Mouse (Mus musculus) testis, adult 2 months (tissue): Measurements from ENCODE around the gene Reep6. TPM values are rescaled to one million over a fixed set of nuclear protein-coding genes. Genes with fewer than 3 reads are reported as not detected.

Source experiments
- H3K27ac ChIP-seq: fragments of 200-500 bp; 2 replicates; pipeline ENCODE4 v1.5.1; 2012; ENCODE audit warnings: low read depth, low read length; ENCODE audit not compliant: control insufficient read depth, insufficient read depth
- H3K27me3 ChIP-seq: fragments of 200-500 bp; 2 replicates; pipeline ENCODE4 v1.6.1; 2012; ENCODE audit warnings: mild to moderate bottlenecking, low read length, moderate library complexity; ENCODE audit not compliant: control insufficient read depth, insufficient read depth
- H3K36me3 ChIP-seq: fragments of 200-500 bp; 2 replicates; pipeline ENCODE4 v1.6.1; 2012; ENCODE audit warnings: mild to moderate bottlenecking, low read length; ENCODE audit not compliant: control insufficient read depth, insufficient read depth
- H3K4me1 ChIP-seq: fragments of 200-500 bp; 2 replicates; pipeline ENCODE4 v1.6.1; 2012; ENCODE audit warnings: low read length; ENCODE audit not compliant: control insufficient read depth, insufficient read depth
- H3K4me3 ChIP-seq: fragments of 200-500 bp; 2 replicates; pipeline ENCODE4 v1.5.1; 2012; ENCODE audit warnings: low read depth, mild to moderate bottlenecking, low read length, moderate library complexity, mixed read lengths; ENCODE audit not compliant: control insufficient read depth
- CTCF ChIP-seq: fragments of 200-500 bp; IDR thresholded peaks from 2 replicates; pipeline ENCODE4 v1.5.1; 2012; ENCODE audit warnings: low read depth, mild to moderate bottlenecking, inconsistent platforms, low read length, moderate library complexity; ENCODE audit not compliant: control insufficient read depth, insufficient read depth, insufficient replicate concordance
- POLR2A ChIP-seq: fragments of 200-500 bp; IDR thresholded peaks from 2 replicates; pipeline ENCODE4 v1.6.1; 2012; ENCODE audit warnings: low read depth, mild to moderate bottlenecking, inconsistent platforms, low read length, moderate library complexity; ENCODE audit not compliant: control insufficient read depth
- polyA plus RNA-seq: library from polyadenylated mRNA; depleted of rRNA; stranded (reverse); fragments of >200 nt; gene quantifications from 2 replicates; pipeline ENCODE4 v1.2.3, GENCODE M21; 2012; rRNA removed

Gene Reep6
- polyA plus RNA-seq, result 698 and 732 TPM in 2 replicates

DNA sequence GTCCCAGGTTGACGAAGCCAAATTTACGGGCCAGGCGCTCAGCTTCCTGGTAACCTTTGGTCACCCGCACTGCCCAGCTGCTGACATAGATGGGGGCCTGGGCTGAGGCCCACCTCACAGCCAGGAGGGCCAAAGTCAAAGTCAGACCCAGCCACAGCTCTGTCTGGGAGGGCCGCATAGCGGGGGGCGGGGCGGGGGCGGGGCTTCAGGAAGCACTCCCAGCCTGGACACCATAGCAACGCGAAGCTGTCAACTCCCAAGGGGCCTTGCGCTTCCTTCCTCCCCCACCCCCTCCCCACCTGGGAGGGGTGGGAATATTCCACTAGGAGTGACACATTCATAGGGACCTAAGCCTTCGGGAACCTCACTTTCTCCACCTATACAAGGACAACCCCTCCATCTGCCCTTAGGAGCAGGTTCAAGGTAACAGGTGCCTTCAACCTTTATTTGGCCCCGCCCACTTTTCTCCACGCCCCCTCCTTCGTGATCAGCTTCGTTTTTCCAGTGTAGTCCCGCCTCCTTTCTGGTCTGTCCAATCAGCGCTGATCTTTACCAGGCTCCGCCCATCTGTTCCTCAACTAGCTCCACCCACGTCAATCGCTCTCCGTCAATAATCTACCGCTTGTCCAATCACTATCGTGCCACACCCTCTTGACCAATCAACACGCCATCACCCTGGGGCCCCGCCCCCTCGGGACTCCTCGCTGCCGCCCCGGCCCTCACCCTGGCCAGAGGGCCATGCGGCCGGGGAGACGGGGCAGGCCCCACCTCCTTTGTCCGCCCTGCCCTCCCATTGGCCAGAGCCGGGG lies at the start of gene Reep6, which contains the start of gene Pcsk4:
Gene Reep6 (plus strand): TSS at position 681 of the 809 bp plus-strand sequence.
Gene Pcsk4 (minus strand): TSS at position 226 of the 809 bp plus-strand sequence.
- peak within 1 kb of the TSS; percentile 97 for H3K4me3 ChIP-seq
- H3K27me3 ChIP-seq, result no peaks in the 10 kb centered on the region
- peak within 1 kb of the TSS; percentile 98 for H3K27ac ChIP-seq
- no peaks in the 10 kb centered on the region for H3K36me3 ChIP-seq
- TF ChIP-seq CTCF (no peak), POLR2A (peak; percentile 62)
- peaks cover 25% of the 10 kb centered on the region for H3K4me1 ChIP-seq

DNA sequence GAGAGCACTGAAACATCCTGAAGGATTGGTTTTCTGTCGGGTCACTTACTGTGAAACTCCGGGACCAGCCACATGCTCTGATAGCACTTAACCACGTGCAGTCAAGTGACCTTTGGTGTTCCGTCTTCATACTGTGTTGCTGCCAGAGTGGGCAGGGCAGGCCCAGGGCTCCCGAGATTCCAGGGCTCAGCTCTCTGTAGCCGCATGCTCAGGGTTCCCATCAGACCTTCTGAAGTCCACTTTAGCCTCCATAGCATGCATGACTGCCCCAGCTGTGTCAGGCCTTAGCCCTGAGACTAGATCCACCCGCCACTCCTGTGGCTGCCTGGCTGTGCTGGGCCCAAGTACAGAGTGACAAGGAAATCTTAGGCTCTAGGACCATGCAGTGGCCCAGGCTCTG lies 48.4 kb upstream of the Reep6 start:
- H3K36me3 ChIP-seq, result peaks cover 2% of the 10 kb centered on the region
- no peaks in the 10 kb centered on the region for H3K27me3 ChIP-seq
- H3K4me1 ChIP-seq, result no peaks in the 10 kb centered on the region
- no peak for TF ChIP-seq POLR2A
- no peak for TF ChIP-seq CTCF
- no peak overlapping the region for H3K4me3 ChIP-seq
- H3K27ac ChIP-seq, result no peak overlapping the region

DNA sequence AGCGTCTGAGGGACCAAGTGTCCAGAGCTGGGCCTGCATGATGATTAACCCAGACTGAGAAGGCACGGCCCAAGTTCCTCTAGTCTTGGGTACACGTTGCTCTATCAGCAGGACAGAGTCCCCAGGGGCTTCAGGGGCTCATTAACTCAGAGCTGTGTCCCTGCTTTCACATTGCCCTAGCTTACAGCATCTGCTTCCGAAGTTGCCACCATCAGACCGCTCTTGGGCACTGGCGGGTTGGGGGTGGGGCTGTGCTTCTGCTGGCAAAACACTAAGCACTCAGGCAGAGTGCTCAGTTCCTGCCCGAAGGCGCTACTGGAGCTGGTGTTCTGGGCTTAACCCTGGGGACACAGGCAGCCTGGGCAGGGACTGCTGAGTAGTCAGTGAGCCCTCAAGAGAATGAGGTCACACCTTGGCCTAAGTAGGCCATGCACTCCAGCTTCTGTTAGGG lies 47.8 kb upstream of the Reep6 start:
- no peak overlapping the region for H3K27ac ChIP-seq

DNA sequence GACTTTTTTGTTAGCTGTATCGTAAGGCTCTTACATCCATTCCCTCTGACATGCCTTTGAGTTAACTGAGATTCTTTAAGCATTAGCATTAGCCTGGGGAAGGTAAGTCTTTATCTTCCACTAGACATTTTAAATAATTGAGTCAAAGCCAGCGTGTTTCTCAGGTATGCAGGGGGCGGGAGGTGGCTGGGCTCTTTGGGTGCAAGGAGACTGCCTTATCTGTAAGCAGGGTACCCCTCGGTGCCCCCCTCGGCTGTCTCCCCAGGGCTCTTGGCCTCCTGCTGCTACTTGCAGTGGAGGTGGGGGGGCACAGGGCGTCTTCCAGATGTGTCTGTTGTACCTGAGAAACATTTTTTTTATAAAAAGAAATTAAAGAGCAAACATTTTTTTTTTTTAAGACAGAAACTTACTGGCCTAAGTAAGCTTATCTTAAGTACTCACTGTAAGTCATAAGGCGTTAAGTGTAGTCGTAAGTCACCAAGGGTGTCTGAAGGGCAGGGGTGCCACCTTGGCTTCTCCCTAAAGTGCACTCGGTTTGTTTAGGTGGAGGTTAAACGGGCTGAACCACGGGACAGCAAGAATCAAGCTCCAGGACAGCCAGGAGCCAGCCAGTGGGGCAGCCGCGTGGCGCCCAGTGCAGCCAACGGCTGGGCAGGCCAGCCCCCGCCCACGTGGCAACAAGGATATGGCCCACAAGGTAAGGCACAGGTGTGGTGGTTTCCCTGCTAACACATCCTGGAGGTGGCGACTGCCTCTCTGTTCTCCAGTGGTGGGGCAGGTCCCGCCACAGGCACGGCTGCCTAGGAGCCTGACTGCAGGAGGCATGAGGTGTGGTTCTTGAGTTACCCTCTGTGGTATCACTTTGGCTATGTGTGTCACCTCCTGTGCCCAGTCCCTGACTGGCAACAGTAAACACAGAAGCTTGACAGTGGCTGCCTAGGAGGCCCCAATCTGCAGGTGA lies 47.0 kb upstream of the Reep6 start:
- TF ChIP-seq CTCF, result no peak
- no peak for TF ChIP-seq POLR2A
- no peak overlapping the region for H3K4me3 ChIP-seq
- H3K36me3 ChIP-seq, result no peaks in the 10 kb centered on the region; the same call in none of the 2 replicates
- no peak overlapping the region for H3K27ac ChIP-seq
- H3K27me3 ChIP-seq, result no peaks in the 10 kb centered on the region
- H3K4me1 ChIP-seq, result no peaks in the 10 kb centered on the region

More for the DNA sequence above, 47.8 kb upstream of the Reep6 start:
- no peak for TF ChIP-seq CTCF
- TF ChIP-seq POLR2A, result no peak
- Histone ChIP-seq H3K36me3 (peaks cover 2% of the 10 kb centered on the region), H3K27me3 (no peaks in the 10 kb centered on the region), H3K4me1 (no peaks in the 10 kb centered on the region), H3K4me3 (no peak overlapping the region)

DNA sequence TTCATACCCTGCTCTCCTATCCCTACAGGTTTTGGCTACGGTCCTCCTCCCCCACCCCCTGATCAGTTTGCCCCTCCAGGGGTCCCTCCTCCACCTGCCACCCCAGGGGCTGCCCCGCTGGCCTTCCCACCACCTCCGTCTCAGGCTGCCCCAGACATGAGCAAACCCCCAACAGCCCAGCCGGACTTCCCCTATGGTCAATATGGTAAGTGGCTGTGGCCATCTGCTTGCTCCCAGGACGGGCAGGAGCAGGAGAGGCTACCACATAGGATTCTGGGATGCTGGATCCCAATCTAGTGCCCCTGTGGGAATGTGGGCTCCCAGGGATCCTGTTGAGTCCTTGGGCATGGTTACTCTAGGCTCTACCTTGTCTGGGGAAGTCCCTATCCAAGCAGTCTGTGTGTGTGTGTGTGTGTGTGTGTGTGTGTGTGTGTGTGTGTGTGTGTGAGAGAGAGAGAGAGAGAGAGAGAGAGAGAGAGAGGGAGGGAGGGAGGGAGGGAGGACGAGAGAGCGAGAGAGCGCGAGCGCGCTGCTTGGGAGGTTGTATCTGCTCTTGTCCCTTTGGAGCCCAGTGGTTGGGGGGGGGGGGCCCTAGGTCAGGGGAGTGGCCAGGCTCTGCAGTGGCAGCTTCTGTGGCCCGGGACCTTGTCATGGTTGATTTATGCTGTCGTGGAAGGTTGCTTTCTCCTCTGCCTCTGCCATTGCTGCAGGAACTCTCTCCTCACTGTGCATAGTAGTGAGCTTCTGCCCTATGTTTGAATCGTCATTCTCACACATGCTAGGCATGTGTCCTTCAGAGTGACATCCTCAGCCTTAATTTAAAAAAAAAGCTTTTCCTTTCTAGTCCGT lies 44.3 kb upstream of the Reep6 start:
- Histone ChIP-seq H3K36me3 (no peaks in the 10 kb centered on the region; the same call in none of the 2 replicates), H3K4me1 (no peaks in the 10 kb centered on the region), H3K27ac (no peak overlapping the region), H3K27me3 (no peaks in the 10 kb centered on the region), H3K4me3 (no peak overlapping the region)
- TF ChIP-seq POLR2A (no peak), CTCF (no peak)

DNA sequence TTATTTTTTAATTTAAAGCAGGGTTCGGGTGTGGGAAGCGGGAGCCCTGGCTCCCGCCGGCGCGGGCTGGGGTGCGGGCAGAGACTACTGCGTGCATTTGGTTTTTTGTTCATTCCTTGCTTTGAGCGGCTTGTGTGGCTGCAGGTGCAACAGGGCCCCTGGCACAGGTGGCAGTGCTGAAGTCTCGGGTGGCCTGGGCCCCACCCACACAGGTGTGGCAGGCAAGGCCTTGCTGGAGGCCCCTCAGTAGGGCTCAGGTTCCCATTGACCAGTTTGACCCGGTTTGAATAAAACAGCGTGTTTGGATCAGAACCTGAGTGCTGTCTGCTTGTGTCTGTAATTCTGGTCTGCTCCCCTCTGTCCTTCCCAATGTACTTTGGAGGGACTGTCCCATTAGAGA lies 41.7 kb upstream of the Reep6 start:
- Histone ChIP-seq H3K4me1 (peaks cover 1% of the 10 kb centered on the region), H3K4me3 (no peak overlapping the region), H3K27me3 (no peaks in the 10 kb centered on the region), H3K27ac (no peak overlapping the region), H3K36me3 (no peaks in the 10 kb centered on the region; the same call in none of the 2 replicates)
- TF ChIP-seq POLR2A (no peak), CTCF (no peak)
